Mouse (Mus musculus) lung, postnatal 4 days (tissue): ENCODE data around the gene Zfp488.

Experiments used
- DNase-seq, 2 experiments: peaks; one replicate each; pipeline ENCODE4 v3.0.0; 2021

Zfp488 gene

GRCm38 (mm10) chr14:33942222-33942621, 36.3 kb downstream of the Zfp488 start:
- DNase-seq = no peak

GRCm38 (mm10) chr14:33940739-33941138, 37.8 kb downstream of the Zfp488 start, which contains the start of gene Gdf2:
Gene Gdf2, plus strand, starts transcription at chr14:33941039.
- no peak for DNase-seq

DNA sequence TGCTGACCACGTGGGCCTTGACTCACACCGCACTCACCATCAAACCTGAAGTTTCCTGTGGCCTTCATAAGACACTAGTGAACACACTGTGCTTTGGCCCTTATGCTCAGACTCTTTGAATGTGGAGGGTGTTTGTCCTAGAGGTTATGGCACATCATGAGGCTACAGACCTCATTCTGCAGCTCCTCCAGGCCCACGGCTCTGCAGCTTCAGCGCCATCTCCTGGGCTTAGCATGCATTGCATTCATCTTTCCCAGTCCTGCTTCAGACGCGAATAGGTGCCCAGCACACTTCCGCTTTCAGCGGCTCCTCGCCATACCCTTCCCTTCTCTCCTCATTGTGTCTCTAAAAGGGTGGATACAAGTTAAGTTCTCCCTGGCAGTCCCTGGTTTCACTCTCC, 39.4 kb downstream of the Zfp488 start:
- DNase-seq = peak; percentile 58 to 72

GRCm38 (mm10) chr14:33933778-33934317, 44.7 kb downstream of the Zfp488 start:
- DNase-seq = peak in 1 of 2 experiments; percentile 55

GRCm38 (mm10) chr14:33932935-33933703, 45.4 kb downstream of the Zfp488 start:
- peak; percentile 39 to 62 for DNase-seq

- no peak for DNase-seq
Measured at GRCm38 (mm10) chr14:33931853-33932252, 46.7 kb downstream of the Zfp488 start.

- DNase-seq = peak; percentile 46 to 74
Measured at GRCm38 (mm10) chr14:33923168-33924070, 55.1 kb downstream of the Zfp488 start, which contains the start of gene Gdf10. Gene Gdf10, plus strand, starts transcription at chr14:33923587.

DNA sequence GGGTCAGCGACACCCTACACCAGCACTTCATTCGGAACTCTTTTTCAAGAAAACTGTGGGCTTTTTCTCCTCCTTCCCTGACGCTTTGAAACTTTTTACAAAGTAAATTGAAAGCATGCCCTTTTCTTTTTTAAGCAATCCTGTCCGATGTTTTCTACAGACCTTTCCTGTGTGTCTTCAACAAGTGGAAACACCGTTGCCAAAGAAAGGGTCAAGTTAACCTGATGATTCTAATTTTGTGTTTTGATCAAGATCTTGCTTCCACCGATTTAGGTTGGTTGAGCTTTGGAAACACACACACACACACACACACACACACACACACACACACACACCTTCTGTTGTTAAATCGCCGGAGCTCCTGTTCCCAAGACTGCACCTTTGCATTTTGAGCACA, 55.8 kb downstream of the Zfp488 start:
- no peak for DNase-seq

GRCm38 (mm10) chr14:33920727-33921559, 57.6 kb downstream of the Zfp488 start:
- DNase-seq = no peak
